Mouse (Mus musculus) forebrain, embryonic 14.5 days (tissue): Measurements from ENCODE around the gene Fut4. TPM values are rescaled to one million over a fixed set of nuclear protein-coding genes. Genes with fewer than 3 reads are reported as not detected.
"Not testable (repeated sequence)": the region's sequence is repeated elsewhere in the genome, so short reads cannot be mapped to it uniquely, and the experiment has no call there.

Source experiments
- ATAC-seq: fragments of 200-750 bp; cut with Nextera tagmentation; 2 replicates; pipeline ENCODE4 v1.8.0; 2017; ENCODE audit warnings: mild to moderate bottlenecking, moderate library complexity
- DNase-seq: peaks from one replicate; pipeline ENCODE4 v3.0.0-alpha.2; 2015; ENCODE audit warnings: low spot score
- H3K27ac ChIP-seq: fragments of 300-500 bp; sonication (generic); 2 replicates; pipeline ENCODE4 v1.5.1; 2014; ENCODE audit warnings: low read depth, mild to moderate bottlenecking, control low read depth, low read length, moderate library complexity
- H3K27me3 ChIP-seq: fragments of 300-500 bp; sonication (generic); replicated peaks from 2 replicates; pipeline ENCODE4 v1.6.1; 2014; ENCODE audit warnings: low read length, control low read depth, mixed read lengths; ENCODE audit not compliant: control insufficient read depth, insufficient read depth
- H3K36me3 ChIP-seq: fragments of 300-500 bp; sonication (generic); 2 replicates; pipeline ENCODE4 v1.6.1; 2014; ENCODE audit warnings: low read length, control low read depth; ENCODE audit not compliant: control insufficient read depth, insufficient read depth
- H3K4me1 ChIP-seq: fragments of 300-500 bp; sonication (generic); 2 replicates; pipeline ENCODE4 v1.6.1; 2014; ENCODE audit warnings: antibody characterized with exemption, low read length, control low read depth; ENCODE audit not compliant: control insufficient read depth, insufficient read depth
- H3K4me2 ChIP-seq: fragments of 300-500 bp; sonication (generic); 2 replicates; pipeline ENCODE4 v1.6.1; 2014; ENCODE audit warnings: mild to moderate bottlenecking, control low read depth, low read length
- H3K4me3 ChIP-seq: fragments of 300-500 bp; sonication (generic); 2 replicates; pipeline ENCODE4 v1.5.1; 2014; ENCODE audit warnings: low read depth, low read length, control low read depth
- H3K9ac ChIP-seq: fragments of 300-500 bp; sonication (generic); 2 replicates; pipeline ENCODE4 v1.6.1; 2014; ENCODE audit warnings: mild to moderate bottlenecking, low read length, control low read depth, moderate library complexity
- H3K9me3 ChIP-seq: fragments of 300-500 bp; sonication (generic); replicated peaks from 2 replicates; pipeline ENCODE4 v1.6.1; 2016; ENCODE audit warnings: low read length, control low read depth, mixed read lengths; ENCODE audit not compliant: control insufficient read depth
- WGBS: fragments of 180-500 bp; shearing (Covaris S2); extraction: QIAGEN DNeasy Blood & Tissue Kit; methylation state at CpG from one replicate; pipeline ENCODE4 v1.1.7; 2014; 5-methylcytosine and 5-hydroxymethylcytosine counted together
- polyA plus RNA-seq: library from polyadenylated mRNA; unstranded; fragments of >200 nt; fragmentation: Nextera tagmentation; extraction: Ambion mirVana; gene quantifications from 2 replicates; pipeline ENCODE4 v1.2.1, GENCODE M21; 2014

Fut4 gene
- polyA plus RNA-seq, 1 experiment from 2014 or later, result 0.36 TPM

DNA sequence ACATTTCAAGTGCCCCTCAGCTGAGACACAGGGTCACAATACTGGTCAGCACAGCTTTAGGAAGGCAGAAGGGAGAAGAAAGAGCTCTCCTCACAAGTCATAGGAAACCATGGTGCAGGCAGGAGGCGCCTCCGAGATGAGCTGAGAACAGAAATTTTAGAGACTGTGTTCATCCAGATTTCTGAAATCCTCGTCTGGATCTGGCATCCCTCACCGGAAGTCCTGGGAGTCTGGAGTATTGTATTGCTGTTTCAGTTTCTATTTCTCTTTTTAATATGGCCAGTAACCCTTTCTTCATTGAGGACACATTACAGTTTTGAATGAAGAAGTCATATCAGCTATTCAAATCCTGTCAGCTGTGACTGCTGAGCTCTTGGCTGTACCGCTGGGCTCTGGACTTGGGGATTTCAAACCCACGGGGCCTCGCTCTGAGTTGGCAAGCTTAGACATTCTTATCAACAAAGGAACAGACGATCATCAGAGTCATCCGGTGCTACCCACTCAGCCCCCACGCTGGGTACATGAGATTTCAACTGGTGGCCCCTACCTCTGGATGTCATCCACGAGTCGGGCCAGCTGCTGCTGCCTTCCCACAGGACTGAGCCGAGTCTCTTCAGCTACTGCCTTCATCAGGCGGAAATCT is 34.4 kb downstream of the Fut4 start:
- DNase-seq (peak; percentile 18), ATAC-seq (no peak; the same call in 1 of the 2 replicates)
- Histone ChIP-seq H3K36me3 (no peaks in the 10 kb centered on the region), H3K4me2 (no peak overlapping the region), H3K27ac (no peak overlapping the region), H3K9ac (no peak overlapping the region), H3K4me1 (no peaks in the 10 kb centered on the region), H3K9me3 (no peaks in the 10 kb centered on the region), H3K27me3 (no peaks in the 10 kb centered on the region), H3K4me3 (no peak overlapping the region)
- WGBS, result 61% methylated on average over 14 of the region's 14 CpGs

DNA sequence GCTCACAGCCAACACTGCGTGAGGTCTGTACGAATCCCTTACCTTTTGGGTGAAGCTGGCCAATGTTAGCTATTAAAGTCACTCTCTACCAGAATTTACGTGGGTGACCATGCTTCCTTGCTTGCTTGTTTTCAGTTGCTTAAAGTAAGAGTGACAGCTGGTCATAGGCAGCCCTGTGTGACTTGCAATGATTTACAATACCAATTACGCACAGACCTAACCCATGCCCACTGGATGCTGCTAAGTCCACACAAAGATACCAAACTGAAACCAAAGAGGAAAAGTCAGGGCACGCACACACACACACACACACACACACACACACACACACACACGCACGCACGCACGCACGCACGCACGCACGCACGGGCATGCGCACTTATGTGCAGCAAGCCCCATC is 36.9 kb downstream of the Fut4 start:
- DNase-seq, result no peak
- no peak overlapping the region for H3K9ac ChIP-seq
- no peaks in the 10 kb centered on the region for H3K27me3 ChIP-seq
- no peak overlapping the region for H3K4me2 ChIP-seq
- H3K9me3 ChIP-seq, result no peaks in the 10 kb centered on the region
- 91% methylated on average over 15 of the region's 15 CpGs for WGBS
- no peak for ATAC-seq
- H3K4me3 ChIP-seq, result no peak overlapping the region
- no peak overlapping the region for H3K27ac ChIP-seq
- H3K36me3 ChIP-seq, result no peaks in the 10 kb centered on the region
- no peaks in the 10 kb centered on the region for H3K4me1 ChIP-seq

GRCm38 (mm10) chr9:14710910-14711309 is 41.3 kb downstream of the Fut4 start:
- Histone ChIP-seq H3K27ac (no peak overlapping the region), H3K4me3 (no peak overlapping the region), H3K4me1 (no peaks in the 10 kb centered on the region), H3K9me3 (no peaks in the 10 kb centered on the region), H3K9ac (no peak overlapping the region), H3K4me2 (no peak overlapping the region), H3K27me3 (no peaks in the 10 kb centered on the region), H3K36me3 (no peaks in the 10 kb centered on the region)
- DNase-seq (no peak), ATAC-seq (no peak)
- 96% methylated on average over 3 of the region's 3 CpGs for WGBS

DNA sequence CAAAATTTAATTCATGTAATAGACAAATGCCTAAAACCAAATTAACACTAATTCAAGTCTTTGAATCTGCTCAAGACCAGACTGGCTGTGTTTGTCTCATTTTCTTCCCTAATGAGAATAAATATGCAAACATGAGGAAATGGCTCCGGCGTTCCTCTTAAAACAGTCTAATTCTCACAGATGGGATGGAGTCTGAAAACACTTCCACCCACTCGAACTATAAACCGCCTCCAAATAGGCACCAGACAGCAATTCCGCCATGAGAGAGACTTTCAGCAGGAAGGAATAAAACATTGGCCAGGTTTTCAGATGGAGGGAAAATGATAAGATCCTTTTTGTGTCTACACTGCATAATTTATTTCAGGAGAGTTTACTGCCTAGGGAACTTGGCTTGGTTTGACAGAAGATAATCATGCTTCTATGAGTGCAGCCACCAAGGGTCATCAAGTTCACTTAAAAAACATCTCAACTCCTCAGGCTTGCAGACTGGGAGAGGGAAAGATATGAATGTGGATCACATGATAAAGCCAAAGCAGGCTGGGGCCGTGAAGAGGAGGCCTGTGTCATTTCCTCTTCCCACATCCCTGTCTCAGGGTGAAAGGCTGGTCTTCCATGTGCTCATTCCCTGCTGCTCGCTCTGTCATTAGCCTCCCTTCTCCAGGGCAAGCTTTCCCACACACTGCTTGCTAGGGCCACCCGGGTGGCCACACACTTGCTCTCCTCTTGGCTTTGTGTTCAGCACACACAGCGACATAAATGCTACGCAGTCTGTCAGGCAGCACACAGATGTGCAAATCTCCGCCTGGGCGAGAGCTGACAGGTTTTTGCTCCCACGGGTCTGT is 46.7 kb downstream of the Fut4 start:
- 70% methylated on average over 13 of the region's 13 CpGs for WGBS
- no peak overlapping the region for H3K9ac ChIP-seq
- no peaks in the 10 kb centered on the region for H3K27me3 ChIP-seq
- no peak for ATAC-seq
- no peaks in the 10 kb centered on the region for H3K9me3 ChIP-seq
- H3K4me3 ChIP-seq, result no peak overlapping the region
- H3K36me3 ChIP-seq, result no peaks in the 10 kb centered on the region
- no peak overlapping the region for H3K27ac ChIP-seq
- no peak for DNase-seq
- no peak overlapping the region for H3K4me2 ChIP-seq
- no peaks in the 10 kb centered on the region for H3K4me1 ChIP-seq

GRCm38 (mm10) chr9:14700795-14701194 is 51.4 kb downstream of the Fut4 start:
- not testable (repeated sequence) for H3K4me2 ChIP-seq, H3K27ac ChIP-seq, H3K9ac ChIP-seq, H3K27me3 ChIP-seq, H3K4me1 ChIP-seq, ATAC-seq, H3K4me3 ChIP-seq, H3K36me3 ChIP-seq, H3K9me3 ChIP-seq, DNase-seq
- WGBS, result 100% methylated on average over 1 of the region's 1 CpGs

DNA sequence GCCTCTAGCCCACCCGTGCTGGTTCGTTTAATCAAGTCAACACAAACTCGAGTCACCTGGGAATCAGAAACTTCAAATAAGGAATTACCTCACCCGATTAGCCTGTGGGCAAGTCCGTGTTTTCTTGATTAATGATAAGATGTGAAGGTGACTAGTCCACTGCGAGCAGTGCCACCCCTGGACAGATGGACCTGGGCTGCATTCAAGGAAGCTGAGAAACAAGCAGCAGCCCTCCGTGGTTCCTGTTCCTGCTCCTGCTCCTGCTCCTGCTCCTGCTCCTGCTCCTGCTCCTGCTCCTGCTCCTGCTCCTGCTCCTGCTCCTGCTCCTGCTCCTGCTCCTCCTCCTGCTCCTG is 52.9 kb downstream of the Fut4 start:
- ATAC-seq (peak; percentile 51), DNase-seq (no peak)
- WGBS, result 51% methylated on average over 7 of the region's 7 CpGs
- H3K36me3 ChIP-seq, result no peaks in the 10 kb centered on the region
- H3K4me2 ChIP-seq, result no peak overlapping the region
- no peaks in the 10 kb centered on the region for H3K9me3 ChIP-seq
- H3K4me3 ChIP-seq, result no peak overlapping the region
- no peaks in the 10 kb centered on the region for H3K27me3 ChIP-seq
- no peak overlapping the region for H3K9ac ChIP-seq
- H3K4me1 ChIP-seq, result no peaks in the 10 kb centered on the region
- H3K27ac ChIP-seq, result no peak overlapping the region

- no peak overlapping the region for H3K4me3 ChIP-seq
Measured at GRCm38 (mm10) chr9:14698582-14699287, 53.5 kb downstream of the Fut4 start.

More at GRCm38 (mm10) chr9:14698582-14699287, 53.5 kb downstream of the Fut4 start:
- Histone ChIP-seq H3K36me3 (no peaks in the 10 kb centered on the region), H3K4me2 (no peak overlapping the region), H3K4me1 (no peaks in the 10 kb centered on the region), H3K27me3 (no peaks in the 10 kb centered on the region), H3K9me3 (no peaks in the 10 kb centered on the region), H3K9ac (no peak overlapping the region), H3K27ac (no peak overlapping the region)
- ATAC-seq, result peak; percentile 96
- peak; percentile 93 for DNase-seq
- 49% methylated on average over 12 of the region's 12 CpGs for WGBS
